Mouse (Mus musculus) lung, adult 2 months (tissue): Measurements from ENCODE around the gene Fmo9. TPM values are rescaled to one million over a fixed set of nuclear protein-coding genes. Genes with fewer than 3 reads are reported as not detected.

ENCODE experiments used
- DNase-seq: peaks from one replicate; pipeline ENCODE4 v3.0.0; 2022
- H3K4me1 ChIP-seq: fragments of 200-500 bp; 2 replicates; pipeline ENCODE4 v1.6.1; 2011; ENCODE audit warnings: low read length; ENCODE audit not compliant: control insufficient read depth, insufficient read depth
- H3K4me3 ChIP-seq: fragments of 200-500 bp; replicated peaks from 2 replicates; pipeline ENCODE3; 2011; ENCODE audit warnings: low read depth, mild to moderate bottlenecking, control low read depth, low read length; ENCODE audit errors: extremely low read depth
- CTCF ChIP-seq: fragments of 200-500 bp; IDR thresholded peaks from 2 replicates; pipeline ENCODE4 v1.5.1; 2011; ENCODE audit warnings: mild to moderate bottlenecking, low read length, control low read depth; ENCODE audit not compliant: insufficient read depth
- POLR2A ChIP-seq: fragments of 200-500 bp; IDR thresholded peaks from 2 replicates; pipeline ENCODE4 v1.6.1; 2011; ENCODE audit warnings: low read depth, mild to moderate bottlenecking, control low read depth, low read length, borderline replicate concordance; ENCODE audit errors: extremely low read depth
- WGBS: fragments of 180-500 bp; shearing (Covaris S2); methylation state at CpG from one replicate; pipeline ENCODE4 v1.1.7; 2018; 5-methylcytosine and 5-hydroxymethylcytosine counted together
- polyA plus RNA-seq: library from polyadenylated mRNA; depleted of rRNA; stranded (reverse); fragments of >200 nt; gene quantifications from 2 replicates; pipeline ENCODE4 v1.2.3, GENCODE M21; 2012; rRNA removed

Gene Fmo9
- polyA plus RNA-seq = not detected in 2 replicates

DNA sequence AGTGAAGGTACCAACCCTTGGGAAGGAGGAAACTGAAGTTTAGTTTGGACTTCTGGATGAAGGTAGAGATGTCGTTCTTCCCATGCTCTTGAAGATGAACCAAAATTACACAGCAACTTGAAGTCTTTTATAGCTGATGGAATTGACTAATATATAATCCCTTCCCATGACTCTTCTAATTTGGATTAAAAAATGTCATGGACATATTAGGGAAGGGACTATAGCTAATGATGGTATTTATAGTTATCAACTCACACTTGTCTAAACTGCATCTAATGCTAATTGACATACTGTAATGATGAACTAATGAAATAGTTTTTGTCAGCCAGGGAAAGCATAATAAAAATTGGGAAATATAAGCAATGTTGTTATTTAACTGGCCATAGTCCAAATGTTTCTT is at the start of gene Fmo9:
Gene Fmo9, minus strand, starts transcription at position 101 of the 400 bp plus-strand sequence.
- WGBS = 79% methylated on average over 1 of the region's 1 CpGs
- no peak for DNase-seq
- no peak within 1 kb of the TSS for H3K4me3 ChIP-seq
- H3K4me1 ChIP-seq = no peaks in the 10 kb centered on the region
- no peak for TF ChIP-seq CTCF
- no peak for TF ChIP-seq POLR2A

DNA sequence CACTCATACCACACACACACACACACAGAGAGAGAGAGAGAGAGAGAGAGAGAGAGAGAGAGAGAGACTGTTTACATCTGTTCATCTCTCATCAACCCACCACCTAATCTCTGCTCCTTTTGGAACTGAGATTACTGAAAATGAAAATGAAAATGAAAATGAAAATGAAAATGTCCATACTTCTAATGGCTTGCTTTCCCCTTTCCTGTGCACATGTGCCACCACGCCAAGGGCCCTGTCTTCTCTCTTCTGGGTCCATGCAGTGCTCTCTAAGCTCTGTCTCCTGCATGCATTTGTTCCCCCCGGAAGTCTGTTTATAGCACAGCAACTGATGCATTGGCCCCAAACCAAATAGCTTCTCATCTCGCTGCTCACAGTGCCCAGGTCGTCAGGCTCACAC is 49.2 kb upstream of the Fmo9 start:
- TF ChIP-seq POLR2A = no peak
- no peak for TF ChIP-seq CTCF
- 51% methylated on average over 4 of the region's 4 CpGs for WGBS
- H3K4me3 ChIP-seq = no peak overlapping the region
- DNase-seq = no peak
- H3K4me1 ChIP-seq = no peaks in the 10 kb centered on the region

DNA sequence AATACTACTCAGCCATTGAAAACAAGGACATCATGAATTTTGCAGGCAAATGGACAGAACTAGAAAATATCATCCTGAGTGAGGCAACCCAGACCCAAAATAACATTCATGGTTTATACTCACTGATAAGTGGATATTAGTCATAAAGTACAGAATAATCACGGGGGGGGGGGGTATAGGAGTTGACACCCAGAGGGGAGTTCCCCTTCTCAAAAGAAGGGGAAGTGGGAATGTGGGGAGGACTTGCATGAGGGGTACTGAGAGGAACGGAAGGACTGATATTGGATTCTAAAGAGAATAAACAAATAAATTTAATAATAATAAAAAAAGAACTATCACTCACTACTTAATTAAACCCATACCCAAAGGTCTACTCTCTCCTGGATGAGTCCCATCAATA is 48.6 kb upstream of the Fmo9 start:
- Histone ChIP-seq H3K4me1 (no peaks in the 10 kb centered on the region), H3K4me3 (no peak overlapping the region)
- no peak for DNase-seq
- 58% methylated on average over 2 of the region's 2 CpGs for WGBS
- TF ChIP-seq POLR2A = no peak
- no peak for TF ChIP-seq CTCF

DNA sequence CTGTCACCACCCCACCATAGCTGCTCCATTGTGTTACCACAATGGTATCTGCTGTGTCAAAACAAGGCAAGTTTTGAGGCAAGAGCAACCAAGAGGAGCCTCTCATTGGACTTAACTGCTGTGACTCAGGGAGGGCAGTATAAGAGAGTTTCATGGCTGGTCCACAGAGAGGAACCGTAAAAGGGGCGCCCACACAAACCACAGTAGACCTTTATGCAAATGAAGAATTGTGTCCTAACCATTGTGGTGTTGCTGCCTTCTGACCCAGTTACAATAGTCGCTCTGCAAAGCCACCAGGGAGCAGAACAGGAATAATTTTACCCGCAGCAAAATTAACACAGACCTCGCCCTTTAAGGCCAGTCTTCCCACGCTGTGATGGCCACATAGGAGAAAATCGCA is 29.2 kb upstream of the Fmo9 start:
- WGBS = 88% methylated on average over 7 of the region's 7 CpGs
- no peak for DNase-seq
- TF ChIP-seq POLR2A = no peak
- no peak for TF ChIP-seq CTCF
- H3K4me1 ChIP-seq = no peaks in the 10 kb centered on the region
- H3K4me3 ChIP-seq = no peak overlapping the region

DNA sequence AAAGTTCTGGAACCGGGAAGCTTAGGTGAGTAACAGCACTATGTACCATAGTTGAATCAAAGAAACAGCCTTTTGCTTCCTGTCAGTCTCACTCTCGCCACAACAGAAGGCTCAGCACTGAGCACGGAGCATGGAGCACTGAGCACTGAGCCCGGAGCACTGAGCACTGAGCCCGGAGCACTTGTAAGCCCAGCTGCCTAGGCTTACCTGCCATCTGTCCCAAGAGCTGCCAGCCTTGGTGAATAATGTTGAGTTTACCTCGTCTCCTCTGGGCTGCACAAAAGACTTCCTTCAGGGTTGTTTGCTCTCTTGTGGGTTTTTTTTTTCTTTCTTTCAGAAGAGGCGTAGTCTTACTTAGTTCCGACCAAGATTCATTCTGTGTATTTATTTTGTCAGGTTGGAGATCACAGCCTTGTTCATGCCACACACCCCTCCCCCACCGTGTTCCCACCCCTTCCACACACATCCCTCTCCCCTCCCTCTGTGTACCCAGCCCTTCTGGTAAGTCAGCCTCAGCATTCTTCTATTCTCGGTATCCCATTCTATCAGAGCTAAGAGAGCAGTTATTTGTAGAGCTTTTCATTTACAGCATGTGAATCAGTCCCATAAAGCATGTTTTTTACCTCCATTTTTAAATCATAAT is 20.7 kb upstream of the Fmo9 start:
- 47% methylated on average over 10 of the region's 10 CpGs for WGBS
- DNase-seq = no peak
- TF ChIP-seq POLR2A (no peak), CTCF (no peak)
- Histone ChIP-seq H3K4me1 (no peaks in the 10 kb centered on the region), H3K4me3 (no peak overlapping the region)

DNA sequence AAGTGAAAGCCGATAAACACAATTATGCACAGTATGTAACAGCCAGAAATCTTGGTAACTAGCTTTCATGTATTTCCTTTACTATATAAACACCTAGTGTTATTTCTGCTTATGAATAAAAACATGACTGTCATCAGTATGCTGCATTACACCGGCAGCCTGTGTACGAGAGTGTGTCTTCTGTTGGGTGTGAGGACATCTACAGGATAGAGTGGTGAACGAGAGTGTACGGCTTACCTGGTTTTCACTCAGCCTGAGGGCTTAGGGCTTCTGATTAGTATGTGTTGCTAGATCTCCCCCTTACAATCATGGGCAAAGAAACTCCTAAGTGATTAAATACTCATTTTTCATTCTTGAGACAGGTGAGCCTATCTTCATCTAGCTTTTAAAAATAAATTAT is 12.4 kb downstream of the Fmo9 start:
- no peak for DNase-seq
- no peak overlapping the region for H3K4me3 ChIP-seq
- TF ChIP-seq POLR2A (no peak), CTCF (no peak)
- WGBS = 85% methylated on average over 5 of the region's 5 CpGs
- no peaks in the 10 kb centered on the region for H3K4me1 ChIP-seq

DNA sequence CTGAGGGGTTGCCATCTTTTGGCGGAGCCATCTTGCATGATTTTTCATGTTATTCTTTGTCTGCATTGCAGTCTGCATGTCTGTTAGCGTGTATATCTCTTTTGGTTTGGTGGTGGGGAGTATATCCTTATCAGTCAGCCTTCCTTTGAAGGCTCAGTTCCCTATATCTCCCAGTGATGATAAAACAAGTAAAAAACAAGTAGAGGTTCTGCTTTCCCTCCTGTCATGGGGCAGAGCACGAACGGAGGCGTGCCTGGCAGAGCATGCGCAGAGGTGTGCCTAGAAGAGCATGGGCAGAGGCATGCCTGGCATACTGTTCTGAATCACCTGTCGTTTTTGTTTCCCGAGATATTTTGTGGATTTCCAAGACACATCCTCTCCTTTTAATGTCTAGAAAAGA is 20.8 kb downstream of the Fmo9 start:
- H3K4me1 ChIP-seq = no peaks in the 10 kb centered on the region
- DNase-seq = no peak
- no peak overlapping the region for H3K4me3 ChIP-seq
- WGBS = 81% methylated on average over 8 of the region's 8 CpGs
- TF ChIP-seq CTCF = no peak
- TF ChIP-seq POLR2A = no peak

DNA sequence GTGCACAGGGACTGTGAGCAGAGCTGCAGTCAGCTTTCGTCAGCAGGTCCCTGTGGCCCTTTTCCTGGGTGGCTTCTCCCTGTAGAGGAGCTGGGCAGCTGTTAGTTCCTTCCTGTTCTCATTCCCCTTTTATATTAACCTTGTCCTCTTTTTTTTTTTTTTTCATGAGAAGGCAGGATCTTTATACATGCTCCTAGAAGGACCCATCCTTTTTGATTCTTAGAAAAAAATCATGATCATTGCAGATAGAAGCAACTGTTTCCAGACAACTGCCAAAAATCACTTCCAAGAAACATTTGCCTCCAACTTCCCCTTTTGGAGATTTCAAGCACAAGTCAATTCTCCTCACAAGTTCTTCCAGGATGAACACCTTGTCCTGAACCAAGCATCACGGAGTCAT is 34.1 kb downstream of the Fmo9 start, which contains the start of gene Gm4847:
Gene Gm4847, minus strand, starts transcription at position 101 of the 400 bp plus-strand sequence.
- H3K4me3 ChIP-seq = no peak within 1 kb of the TSS
- no peak for TF ChIP-seq POLR2A
- TF ChIP-seq CTCF = no peak
- DNase-seq = no peak
- no peaks in the 10 kb centered on the region for H3K4me1 ChIP-seq
- WGBS = 74% methylated on average over 2 of the region's 2 CpGs

Other genes with a start within 250 kb of the Fmo9 start
- not detected in 2 replicates for gene Gm4846, start 184.3 kb downstream of the Fmo9 start, polyA plus RNA-seq
- not detected in 2 replicates for gene Gm4847, start 34.2 kb downstream of the Fmo9 start, polyA plus RNA-seq